Mouse (Mus musculus): ENCODE measurements around the gene Ccdc136.
A peak's percentile ranks its signal among the peaks of the same experiment; 100 is the strongest.

Gene Ccdc136

GRCm38 (mm10) chr6:29394286-29394685, 1.8 kb upstream of the Ccdc136 start:
- DNase-seq (ENCODE audit: low spot score in 2 of 2), result no peak

- peak; percentile 48 to 52 for DNase-seq (ENCODE audit: low spot score in 2 of 2)
These were observed 818 bp downstream of the Ccdc136 start for GRCm38 (mm10) chr6:29396714-29397540.

GRCm38 (mm10) chr6:29397575-29397974, 1.5 kb downstream of the Ccdc136 start:
- peak; percentile 71 to 76 for DNase-seq (ENCODE audit: low spot score in 2 of 2)

- no peak for DNase-seq (ENCODE audit: low spot score in 2 of 2)
These were observed 3.7 kb downstream of the Ccdc136 start for GRCm38 (mm10) chr6:29399851-29400250.

GRCm38 (mm10) chr6:29402693-29403342, 6.7 kb downstream of the Ccdc136 start:
- DNase-seq (ENCODE audit: low spot score in 2 of 2), result no peak

GRCm38 (mm10) chr6:29406412-29406811, 10.3 kb downstream of the Ccdc136 start:
- DNase-seq (ENCODE audit: low spot score in 2 of 2), result peak in 1 of 2 experiments; percentile 60

- DNase-seq (ENCODE audit: low spot score in 2 of 2), result no peak
These were observed 19.3 kb downstream of the Ccdc136 start for GRCm38 (mm10) chr6:29415446-29415845.

GRCm38 (mm10) chr6:29420596-29420995, 24.5 kb downstream of the Ccdc136 start:
- no peak for DNase-seq (ENCODE audit: low spot score in 2 of 2)

GRCm38 (mm10) chr6:29425118-29425517, 29.0 kb downstream of the Ccdc136 start:
- no peak for DNase-seq (ENCODE audit: low spot score in 2 of 2)

GRCm38 (mm10) chr6:29426331-29426730, 30.2 kb downstream of the Ccdc136 start:
- DNase-seq (ENCODE audit: low spot score in 2 of 2), result no peak

GRCm38 (mm10) chr6:29428171-29428570, 32.1 kb downstream of the Ccdc136 start:
- DNase-seq (ENCODE audit: low spot score in 2 of 2), result no peak

- no peak for DNase-seq (ENCODE audit: low spot score in 2 of 2)
These were observed 34.7 kb downstream of the Ccdc136 start for GRCm38 (mm10) chr6:29430681-29431420.

GRCm38 (mm10) chr6:29431473-29431872, 35.4 kb downstream of the Ccdc136 start:
- DNase-seq (ENCODE audit: low spot score in 2 of 2), result no peak

- DNase-seq (ENCODE audit: low spot score in 2 of 2), result no peak
These were observed 36.0 kb downstream of the Ccdc136 start for GRCm38 (mm10) chr6:29432156-29432555.

- no peak for DNase-seq (ENCODE audit: low spot score in 2 of 2)
These were observed 36.5 kb downstream of the Ccdc136 start for GRCm38 (mm10) chr6:29432676-29433037.

GRCm38 (mm10) chr6:29433038-29433803, 37.1 kb downstream of the Ccdc136 start, which contains the start of gene Flnc:
Gene Flnc, plus strand, starts transcription at chr6:29433256.
- DNase-seq (ENCODE audit: low spot score in 2 of 2), result no peak

GRCm38 (mm10) chr6:29433804-29434795, 38.0 kb downstream of the Ccdc136 start:
- no peak for DNase-seq (ENCODE audit: low spot score in 2 of 2)

- DNase-seq (ENCODE audit: low spot score in 2 of 2), result peak; percentile 50 to 52
These were observed 39.0 kb downstream of the Ccdc136 start for GRCm38 (mm10) chr6:29434911-29435691.

GRCm38 (mm10) chr6:29435940-29436451, 39.9 kb downstream of the Ccdc136 start:
- no peak for DNase-seq (ENCODE audit: low spot score in 2 of 2)
